Mouse (Mus musculus): Measurements from ENCODE around the gene Cdk6. TPM values are rescaled to one million over a fixed set of nuclear protein-coding genes. Genes with fewer than 3 reads are reported as not detected.
"Not testable (repeated sequence)": the region's sequence is repeated elsewhere in the genome, so short reads cannot be mapped to it uniquely, and the experiment has no call there.

The Cdk6 gene
- total and polyA plus RNA-seq, 3 experiments, result 79.0 to 318 (median 197) TPM

- TF ChIP-seq USF2 (IDR thresholded peaks at IDR 0.05; ENCODE audit: borderline replicate concordance in 1 of 2, insufficient read depth in 1 of 2, low read depth in 1 of 2, low read length in 2 of 2), result no peak
Measured at GRCm38 (mm10) chr5:3344081-3344631, 2.9 kb downstream of the Cdk6 start (continued).

- peak; percentile 26 for DNase-seq (ENCODE audit: low read depth, low spot score)
Measured at GRCm38 (mm10) chr5:3345540-3345939, 4.3 kb downstream of the Cdk6 start.

GRCm38 (mm10) chr5:3349393-3349792 is 8.1 kb downstream of the Cdk6 start:
- peak; percentile 33 for DNase-seq (ENCODE audit: low read depth, low spot score)
- not testable (repeated sequence) for H3K9me3 ChIP-seq (replicated peaks; ENCODE audit: insufficient read depth, low read length); H3K4me3 ChIP-seq (ENCODE audit: control insufficient read depth in 1 of 2, insufficient read depth in 1 of 2, low read depth in 2 of 2, low read length in 2 of 2); H3K9ac ChIP-seq (ENCODE audit: control insufficient read depth, low read depth, low read length, poor library complexity, severe bottlenecking); H3K27me3 ChIP-seq (ENCODE audit: control insufficient read depth in 1 of 2, insufficient read depth in 2 of 2, low read length in 2 of 2)
- Histone ChIP-seq H3K36me3 (ENCODE audit: control insufficient read depth in 1 of 2, insufficient read depth in 2 of 2, low read length in 2 of 2) (peaks cover 31 to 62% of the 10 kb centered on the region in 2 experiments), H3K27ac (ENCODE audit: control insufficient read depth, low read depth, low read length) (peak overlapping the region; percentile 12; the same call in 1 of the 2 replicates), H3K79me2 (ENCODE audit: control insufficient read depth, insufficient read depth, low read length, poor library complexity) (peaks cover 72% of the 10 kb centered on the region), H3K4me1 (ENCODE audit: control insufficient read depth in 1 of 2, insufficient read depth in 2 of 2, low read length in 2 of 2) (peaks cover 13 to 20% of the 10 kb centered on the region in 2 experiments)

More at GRCm38 (mm10) chr5:3345540-3345939, 4.3 kb downstream of the Cdk6 start:
- peak; percentile 67; the same call in 1 of the 2 replicates for TF ChIP-seq CHD1 (IDR thresholded peaks at IDR 0.05; ENCODE audit: low read depth, low read length)
- H3K9me3 ChIP-seq (replicated peaks; ENCODE audit: insufficient read depth, low read length); H3K4me1 ChIP-seq (ENCODE audit: control insufficient read depth in 1 of 2, insufficient read depth in 2 of 2, low read length in 2 of 2); H3K27me3 ChIP-seq (ENCODE audit: control insufficient read depth in 1 of 2, insufficient read depth in 2 of 2, low read length in 2 of 2): not testable (repeated sequence)
- Histone ChIP-seq H3K4me3 (ENCODE audit: control insufficient read depth in 1 of 2, insufficient read depth in 1 of 2, low read depth in 2 of 2, low read length in 2 of 2) (peak overlapping the region; percentile 74 to 98; a peak in 3 of 4 replicates), H3K36me3 (ENCODE audit: control insufficient read depth in 1 of 2, insufficient read depth in 2 of 2, low read length in 2 of 2) (peaks cover 24 to 32% of the 10 kb centered on the region in 2 experiments), H3K9ac (ENCODE audit: control insufficient read depth, low read depth, low read length, poor library complexity, severe bottlenecking) (peak overlapping the region; percentile 48), H3K27ac (ENCODE audit: control insufficient read depth, low read depth, low read length) (peak overlapping the region; percentile 17; the same call in 1 of the 2 replicates), H3K79me2 (ENCODE audit: control insufficient read depth, insufficient read depth, low read length, poor library complexity) (peaks cover 88% of the 10 kb centered on the region)

GRCm38 (mm10) chr5:3351836-3352235 is 10.6 kb downstream of the Cdk6 start:
- H3K27me3 ChIP-seq (ENCODE audit: control insufficient read depth in 1 of 2, insufficient read depth in 2 of 2, low read length in 2 of 2); DNase-seq (ENCODE audit: low read depth, low spot score); H3K9ac ChIP-seq (ENCODE audit: control insufficient read depth, low read depth, low read length, poor library complexity, severe bottlenecking); H3K4me3 ChIP-seq (ENCODE audit: control insufficient read depth in 1 of 2, insufficient read depth in 1 of 2, low read depth in 2 of 2, low read length in 2 of 2); H3K9me3 ChIP-seq (replicated peaks; ENCODE audit: insufficient read depth, low read length): not testable (repeated sequence)
- TF ChIP-seq MXI1 (IDR thresholded peaks at IDR 0.05; ENCODE audit: low read depth, low read length), result 0 out of 2 replicates have a peak, but pooled peaks have one; percentile 25
- TF ChIP-seq POLR2A (IDR thresholded peaks at IDR 0.05; ENCODE audit: control insufficient read depth in 1 of 2, insufficient read depth in 1 of 2, low read depth in 1 of 2, low read length in 2 of 2, poor library complexity in 1 of 2), result peak in 1 of 2 experiments; percentile 37; a peak in 1 of 4 replicates
- H3K27ac ChIP-seq (ENCODE audit: control insufficient read depth, low read depth, low read length), result peak overlapping the region; percentile 57
- H3K79me2 ChIP-seq (ENCODE audit: control insufficient read depth, insufficient read depth, low read length, poor library complexity), result peaks cover 74% of the 10 kb centered on the region
- peaks cover 36 to 45% of the 10 kb centered on the region in 2 experiments for H3K4me1 ChIP-seq (ENCODE audit: control insufficient read depth in 1 of 2, insufficient read depth in 2 of 2, low read length in 2 of 2)
- peaks cover 33 to 79% of the 10 kb centered on the region in 2 experiments for H3K36me3 ChIP-seq (ENCODE audit: control insufficient read depth in 1 of 2, insufficient read depth in 2 of 2, low read length in 2 of 2)

GRCm38 (mm10) chr5:3352314-3352713 is 11.0 kb downstream of the Cdk6 start:
- TF ChIP-seq MAX (IDR thresholded peaks at IDR 0.05; ENCODE audit: low read length), result no peak
- 0 out of 2 replicates have a peak, but pooled peaks have one; percentile 11 for TF ChIP-seq MXI1 (IDR thresholded peaks at IDR 0.05; ENCODE audit: low read depth, low read length)
- TF ChIP-seq GABPA (IDR thresholded peaks at IDR 0.05; ENCODE audit: low read depth, low read length), result peak; percentile 72; the same call in 1 of the 2 replicates
- peak in 1 of 2 experiments; percentile 10; a peak in 1 of 4 replicates for TF ChIP-seq POLR2A (IDR thresholded peaks at IDR 0.05; ENCODE audit: control insufficient read depth in 1 of 2, insufficient read depth in 1 of 2, low read depth in 1 of 2, low read length in 2 of 2, poor library complexity in 1 of 2)
- Histone ChIP-seq H3K9ac (ENCODE audit: control insufficient read depth, low read depth, low read length, poor library complexity, severe bottlenecking) (peak overlapping the region; percentile 19; the same call in 1 of the 2 replicates), H3K4me3 (ENCODE audit: control insufficient read depth in 1 of 2, insufficient read depth in 1 of 2, low read depth in 2 of 2, low read length in 2 of 2) (no peak overlapping the region), H3K27me3 (ENCODE audit: control insufficient read depth in 1 of 2, insufficient read depth in 2 of 2, low read length in 2 of 2) (no peaks in the 10 kb centered on the region), H3K79me2 (ENCODE audit: control insufficient read depth, insufficient read depth, low read length, poor library complexity) (peaks cover 74% of the 10 kb centered on the region), H3K27ac (ENCODE audit: control insufficient read depth, low read depth, low read length) (peak overlapping the region; percentile 62), H3K9me3 (replicated peaks; ENCODE audit: insufficient read depth, low read length) (no peaks in the 10 kb centered on the region), H3K4me1 (ENCODE audit: control insufficient read depth in 1 of 2, insufficient read depth in 2 of 2, low read length in 2 of 2) (peaks cover 40 to 47% of the 10 kb centered on the region in 2 experiments), H3K36me3 (ENCODE audit: control insufficient read depth in 1 of 2, insufficient read depth in 2 of 2, low read length in 2 of 2) (peaks cover 33 to 79% of the 10 kb centered on the region in 2 experiments)
- DNase-seq (ENCODE audit: low read depth, low spot score), result peak; percentile 64
